Mouse (Mus musculus) spleen, postnatal 4 days (tissue): ENCODE measurements around the gene Cage1.

Experiments
- DNase-seq, 2 experiments: peaks; one replicate each; pipeline ENCODE4 v3.0.0; 2022; ENCODE audit warnings: low spot score in 2 of 2

Cage1 gene

GRCm38 (mm10) chr13:37965126-37965914, 71.5 kb downstream of the Cage1 start:
- peak in 1 of 2 experiments; percentile 63 for DNase-seq

GRCm38 (mm10) chr13:37964128-37965087, 72.5 kb downstream of the Cage1 start:
- no peak for DNase-seq

- DNase-seq: peak; percentile 80 to 92
Observed at GRCm38 (mm10) chr13:37963354-37964007, 73.4 kb downstream of the Cage1 start.

GRCm38 (mm10) chr13:37962541-37962940, 74.3 kb downstream of the Cage1 start:
- DNase-seq: no peak

- DNase-seq: no peak
Observed at GRCm38 (mm10) chr13:37959936-37960335, 76.9 kb downstream of the Cage1 start.

- DNase-seq: no peak
Observed at GRCm38 (mm10) chr13:37959239-37959907, 77.5 kb downstream of the Cage1 start.

- peak in 1 of 2 experiments; percentile 49 for DNase-seq
Observed at GRCm38 (mm10) chr13:37958498-37959238, 78.2 kb downstream of the Cage1 start.
